Mouse (Mus musculus): Measurements from ENCODE around the gene Tmem185b.
A peak's percentile ranks its signal among the peaks of the same experiment; 100 is the strongest.

The Tmem185b gene

GRCm38 (mm10) chr1:119502729-119503128 is 23.2 kb upstream of the Tmem185b start:
- no peak for DNase-seq (ENCODE audit: inconsistent age in 2 of 2, low spot score in 1 of 2)

DNA sequence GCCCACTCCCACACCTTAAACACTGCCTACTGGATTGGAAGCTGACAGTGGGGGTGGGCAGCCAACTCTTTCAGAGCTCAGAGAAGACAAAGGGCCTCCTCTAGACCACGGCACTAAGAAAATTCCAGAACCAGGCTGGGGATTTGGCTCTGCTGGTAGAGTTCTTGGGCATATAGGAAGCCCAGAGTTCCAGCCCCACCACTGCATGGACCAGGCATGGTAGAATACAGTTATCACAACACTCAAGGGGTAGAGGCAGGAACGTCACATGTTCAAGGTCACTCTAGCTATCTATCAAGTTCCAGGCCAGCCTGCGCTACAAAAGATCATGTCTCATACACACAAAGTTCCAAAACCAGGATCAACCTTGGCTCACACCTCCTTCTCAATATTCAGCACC is 22.8 kb upstream of the Tmem185b start:
- DNase-seq (ENCODE audit: inconsistent age in 2 of 2, low spot score in 1 of 2): peak in 1 of 2 experiments; percentile 79

GRCm38 (mm10) chr1:119503808-119504207 is 22.2 kb upstream of the Tmem185b start:
- peak in 1 of 2 experiments; percentile 85 for DNase-seq (ENCODE audit: inconsistent age in 2 of 2, low spot score in 1 of 2)

- peak; percentile 99 for DNase-seq (ENCODE audit: inconsistent age in 2 of 2, low spot score in 1 of 2)
These were observed 21.5 kb upstream of the Tmem185b start, which contains the start of gene Ralb for GRCm38 (mm10) chr1:119504260-119505062. Gene Ralb, minus strand, starts transcription at chr1:119504794.

- no peak for DNase-seq (ENCODE audit: inconsistent age in 2 of 2, low spot score in 1 of 2)
These were observed 20.0 kb upstream of the Tmem185b start for GRCm38 (mm10) chr1:119505951-119506350.

DNA sequence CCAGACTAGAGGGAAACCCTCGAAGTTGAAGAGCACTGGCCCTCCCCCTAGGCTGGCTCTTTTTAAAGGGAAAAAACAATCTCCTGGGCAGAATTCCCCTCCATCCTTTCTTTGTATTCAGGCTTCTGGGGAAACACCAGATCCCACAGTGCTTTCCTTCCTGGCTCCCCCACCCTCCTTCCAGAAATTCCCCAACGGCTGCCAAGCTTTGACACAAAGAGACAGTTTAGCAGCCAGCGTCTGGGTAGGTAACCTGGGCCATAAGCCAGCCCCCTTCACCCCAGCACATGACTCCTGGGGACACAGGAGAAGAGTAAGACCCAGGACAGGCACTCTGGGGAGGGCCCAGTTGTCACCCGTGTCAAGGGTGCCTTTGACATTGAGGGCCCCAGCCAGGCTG is 17.4 kb upstream of the Tmem185b start:
- DNase-seq (ENCODE audit: inconsistent age in 2 of 2, low spot score in 1 of 2): peak in 1 of 2 experiments; percentile 76

GRCm38 (mm10) chr1:119509474-119509873 is 16.5 kb upstream of the Tmem185b start:
- peak; percentile 88 to 90 for DNase-seq (ENCODE audit: inconsistent age in 2 of 2, low spot score in 1 of 2)

GRCm38 (mm10) chr1:119510409-119510808 is 15.6 kb upstream of the Tmem185b start:
- DNase-seq (ENCODE audit: inconsistent age in 2 of 2, low spot score in 1 of 2): no peak

GRCm38 (mm10) chr1:119510857-119511256 is 15.1 kb upstream of the Tmem185b start:
- peak in 1 of 2 experiments; percentile 40 for DNase-seq (ENCODE audit: inconsistent age in 2 of 2, low spot score in 1 of 2)

GRCm38 (mm10) chr1:119518060-119518459 is 7.9 kb upstream of the Tmem185b start:
- peak in 1 of 2 experiments; percentile 58 for DNase-seq (ENCODE audit: inconsistent age in 2 of 2, low spot score in 1 of 2)

GRCm38 (mm10) chr1:119518786-119519185 is 7.2 kb upstream of the Tmem185b start:
- DNase-seq (ENCODE audit: inconsistent age in 2 of 2, low spot score in 1 of 2): no peak

DNA sequence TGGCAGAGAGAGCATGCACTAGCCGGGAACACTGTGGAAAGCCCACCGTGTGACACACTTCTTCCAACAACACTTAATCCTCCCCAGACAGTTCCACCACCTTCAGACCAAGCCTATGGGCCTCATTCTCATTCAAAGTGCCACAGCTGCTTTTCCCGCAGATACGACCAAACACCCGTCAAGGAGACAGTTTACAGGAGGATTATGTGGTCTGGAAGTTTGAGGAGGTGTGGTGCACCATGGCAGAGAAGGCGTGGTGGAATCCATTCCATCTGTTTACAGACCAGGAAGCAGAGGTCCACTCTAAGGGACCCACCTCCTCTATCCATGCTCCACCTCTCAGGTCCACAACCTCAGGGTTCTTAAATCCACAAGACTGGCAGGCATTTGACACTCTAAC is 6.7 kb upstream of the Tmem185b start:
- no peak for DNase-seq (ENCODE audit: inconsistent age in 2 of 2, low spot score in 1 of 2)

DNA sequence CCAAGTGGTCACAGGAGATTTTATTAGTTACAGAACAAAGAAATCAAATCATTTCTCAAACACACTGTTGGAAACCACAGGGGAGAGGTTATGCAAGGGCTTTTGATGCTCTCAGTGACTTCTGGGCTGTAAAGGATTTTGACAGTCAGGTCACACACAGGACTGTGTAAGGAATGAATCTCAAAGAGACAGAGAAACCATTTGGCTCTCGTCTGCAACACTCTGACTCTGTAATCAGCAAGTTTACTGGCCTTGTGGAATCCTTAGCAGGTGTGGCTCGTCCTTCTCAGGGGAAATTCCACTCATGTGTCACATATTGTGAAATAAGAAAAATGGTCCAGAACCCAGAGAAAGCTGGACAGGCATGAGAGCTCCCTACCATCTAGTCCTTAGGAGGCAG is 4.9 kb upstream of the Tmem185b start:
- peak in 1 of 2 experiments; percentile 72 for DNase-seq (ENCODE audit: inconsistent age in 2 of 2, low spot score in 1 of 2)

- peak in 1 of 2 experiments; percentile 43 for DNase-seq (ENCODE audit: inconsistent age in 2 of 2, low spot score in 1 of 2)
These were observed 4.3 kb upstream of the Tmem185b start for GRCm38 (mm10) chr1:119521681-119522080.

DNA sequence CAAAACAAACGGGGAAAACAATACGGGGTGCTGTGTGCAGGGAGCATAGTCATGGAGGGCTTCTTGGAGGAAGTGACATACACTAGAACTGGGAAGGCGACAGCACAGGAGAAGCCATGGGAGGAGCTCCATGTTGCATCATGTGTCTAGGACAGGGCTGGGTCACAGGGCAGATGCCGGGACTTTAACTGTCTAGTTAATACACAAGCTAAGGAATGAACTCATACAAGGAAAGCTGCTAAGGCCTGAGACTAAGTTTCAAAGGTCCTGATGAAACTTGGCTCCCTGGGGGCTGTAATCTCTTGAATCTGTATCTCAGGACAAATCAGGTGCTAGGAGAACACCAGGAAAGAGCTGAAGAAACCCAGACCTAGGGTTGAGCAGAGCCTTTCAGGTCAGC is 3.2 kb upstream of the Tmem185b start:
- peak in 1 of 2 experiments; percentile 48 for DNase-seq (ENCODE audit: inconsistent age in 2 of 2, low spot score in 1 of 2)

DNA sequence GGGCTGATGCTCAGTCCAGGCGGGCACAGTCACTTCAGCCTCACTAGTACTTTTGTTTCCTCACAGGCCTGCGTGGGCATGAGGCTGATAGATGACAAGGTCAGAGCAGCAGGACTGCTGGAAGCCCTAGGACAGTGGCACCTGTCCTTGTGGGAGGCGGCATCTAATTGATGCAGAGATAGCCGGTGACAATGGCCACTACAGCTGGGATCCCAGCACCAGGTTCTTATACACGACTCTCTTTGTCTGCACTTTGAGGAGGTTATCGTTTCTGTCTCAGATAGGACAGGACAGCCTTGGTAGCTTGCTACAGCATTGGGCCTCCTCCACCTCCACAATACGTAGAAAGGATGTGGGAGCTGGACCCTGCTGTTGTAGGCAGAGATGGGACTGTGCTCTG is 2.6 kb upstream of the Tmem185b start:
- no peak for DNase-seq (ENCODE audit: inconsistent age in 2 of 2, low spot score in 1 of 2)

DNA sequence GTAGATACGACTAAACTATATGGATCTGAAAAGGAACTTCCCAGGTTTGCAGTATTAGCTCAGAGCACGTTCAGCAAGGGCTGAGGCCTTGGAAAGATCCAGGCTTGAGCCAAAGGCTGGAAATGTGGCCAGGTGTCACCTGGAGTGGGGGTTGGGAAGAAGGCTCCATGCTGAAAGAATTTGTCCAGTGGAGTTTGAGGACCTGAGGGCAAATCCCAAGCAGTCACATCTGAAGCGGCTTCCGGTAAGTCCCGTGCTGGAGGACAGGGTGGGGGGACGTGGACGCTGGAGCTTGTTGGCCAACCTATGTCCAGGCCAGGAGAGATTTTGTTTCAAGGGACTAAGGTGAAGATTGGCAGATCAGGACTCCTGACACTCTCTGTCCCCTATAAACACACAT is 2.1 kb upstream of the Tmem185b start:
- DNase-seq (ENCODE audit: inconsistent age in 2 of 2, low spot score in 1 of 2): no peak

- peak in 1 of 2 experiments; percentile 64 for DNase-seq (ENCODE audit: inconsistent age in 2 of 2, low spot score in 1 of 2)
These were observed 936 bp upstream of the Tmem185b start for GRCm38 (mm10) chr1:119525004-119525444.

DNA sequence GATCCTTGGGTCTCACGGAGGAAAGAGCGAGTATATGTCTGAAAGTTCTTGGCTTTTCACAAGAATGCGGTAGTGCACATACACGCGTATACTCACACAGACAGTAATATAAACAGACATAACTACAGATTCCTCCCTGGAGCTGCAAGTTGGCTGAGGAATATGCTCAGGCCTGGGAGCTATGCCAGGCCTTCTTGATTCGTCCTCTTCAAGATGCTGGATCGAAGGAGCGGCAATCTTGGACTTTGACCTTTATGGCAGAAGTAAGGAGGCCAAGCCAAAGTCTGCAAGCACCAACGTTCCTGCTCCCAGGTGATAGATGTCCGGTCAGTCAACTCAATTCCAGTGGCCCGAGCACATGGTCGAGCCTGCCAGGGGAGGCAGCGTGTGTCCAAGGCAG is 5.0 kb downstream of the Tmem185b start:
- DNase-seq (ENCODE audit: inconsistent age in 2 of 2, low spot score in 1 of 2): no peak

DNA sequence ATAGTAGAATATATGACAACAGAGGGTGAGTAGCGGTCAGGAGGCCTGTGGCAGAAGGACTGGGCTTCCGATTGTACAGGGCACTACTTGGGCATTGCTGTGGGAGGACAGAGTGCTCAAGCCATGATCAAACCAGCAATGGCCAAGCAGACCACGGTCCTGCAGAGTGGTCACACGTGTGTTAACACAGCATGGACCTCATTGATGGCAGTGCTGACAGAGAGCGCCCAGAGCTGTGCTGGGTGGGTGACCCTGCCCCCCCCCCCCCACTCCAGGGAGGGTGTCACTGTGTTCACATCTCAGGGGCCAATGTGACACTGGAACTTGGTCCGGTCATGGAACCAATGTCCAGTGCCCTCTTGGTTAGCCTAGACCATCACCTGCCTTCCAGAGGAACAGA is 6.2 kb downstream of the Tmem185b start:
- DNase-seq (ENCODE audit: inconsistent age in 2 of 2, low spot score in 1 of 2): no peak

DNA sequence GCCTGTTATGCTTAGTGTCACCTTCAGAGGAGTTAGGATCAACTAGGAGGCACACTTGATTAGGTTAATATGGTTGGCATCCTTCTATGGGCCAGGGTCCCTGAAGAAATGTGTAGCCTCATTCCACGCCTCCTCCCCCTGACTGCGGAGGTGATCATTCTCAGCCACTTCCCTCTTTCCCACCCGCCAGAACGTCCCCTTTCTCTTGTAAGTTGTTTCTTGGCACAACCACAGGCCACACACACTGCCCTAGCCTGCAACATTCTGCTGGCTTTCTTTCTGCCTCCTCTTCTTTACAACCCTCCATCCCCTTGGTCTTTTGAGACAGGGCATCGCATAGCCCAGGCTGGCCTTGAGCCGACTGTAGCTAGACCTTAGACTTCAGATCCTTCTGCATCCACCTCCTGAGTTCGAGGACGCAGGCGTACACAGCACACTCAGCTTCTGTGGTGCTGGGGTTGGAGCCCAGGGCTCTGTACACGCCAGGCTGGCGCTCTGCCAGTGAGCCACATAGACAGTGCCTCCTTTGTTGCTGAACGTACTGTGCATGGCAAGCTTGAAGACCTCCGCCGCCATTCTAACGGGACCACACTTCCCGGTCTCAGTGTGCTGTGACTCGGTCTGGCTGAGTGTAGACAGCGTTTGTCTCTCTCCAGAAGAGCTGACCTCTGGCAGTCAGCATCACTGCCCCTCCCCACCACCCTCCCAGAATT is 7.3 kb downstream of the Tmem185b start:
- no peak for DNase-seq (ENCODE audit: inconsistent age in 2 of 2, low spot score in 1 of 2)

- DNase-seq (ENCODE audit: inconsistent age in 2 of 2, low spot score in 1 of 2): no peak
These were observed 8.4 kb downstream of the Tmem185b start for GRCm38 (mm10) chr1:119534341-119534740.

Data from adrenal gland, adult (tissue).